Mouse (Mus musculus) stomach, embryonic 14.5 days (tissue): ENCODE results near the gene Atp6v0a1. TPM values are rescaled to one million over a fixed set of nuclear protein-coding genes. Genes with fewer than 3 reads are reported as not detected.

Experiments used
- ATAC-seq: fragments of 200-750 bp; cut with Nextera tagmentation; 2 replicates; pipeline ENCODE4 v1.8.0; 2017; ENCODE audit warnings: low read depth, moderate TSS enrichment; ENCODE audit not compliant: insufficient number of reproducible peaks, insufficient read depth, low FRiP score
- H3K27ac ChIP-seq: fragments of 300-500 bp; sonication (generic); 2 replicates; pipeline ENCODE4 v1.5.1; 2014; ENCODE audit warnings: mild to moderate bottlenecking, low read length, moderate library complexity, mixed read lengths
- H3K27me3 ChIP-seq: fragments of 300-500 bp; sonication (generic); 2 replicates; pipeline ENCODE4 v1.6.1; 2014; ENCODE audit warnings: low read length, control low read depth, mixed read lengths; ENCODE audit not compliant: control insufficient read depth, insufficient read depth
- H3K36me3 ChIP-seq: fragments of 300-500 bp; sonication (generic); 2 replicates; pipeline ENCODE4 v1.6.1; 2014; ENCODE audit warnings: mild to moderate bottlenecking, control low read depth, low read length, moderate library complexity, mixed read lengths; ENCODE audit not compliant: control insufficient read depth, insufficient read depth
- H3K4me1 ChIP-seq: fragments of 300-500 bp; sonication (generic); 2 replicates; pipeline ENCODE4 v1.6.1; 2014; ENCODE audit warnings: low read length, control low read depth, mixed read lengths; ENCODE audit not compliant: control insufficient read depth, insufficient read depth
- H3K4me2 ChIP-seq: fragments of 300-500 bp; sonication (generic); replicated peaks from 2 replicates; pipeline ENCODE4 v1.6.1; 2014; ENCODE audit warnings: low read depth, low read length, control low read depth
- H3K4me3 ChIP-seq: fragments of 300-500 bp; sonication (generic); 2 replicates; pipeline ENCODE4 v1.5.1; 2014; ENCODE audit warnings: low read depth, low read length, control low read depth
- H3K9ac ChIP-seq: fragments of 300-500 bp; sonication (generic); replicated peaks from 2 replicates; pipeline ENCODE4 v1.6.1; 2014; ENCODE audit warnings: low read depth, mild to moderate bottlenecking, control low read depth, low read length, moderate library complexity, mixed read lengths
- H3K9me3 ChIP-seq: fragments of 300-500 bp; sonication (generic); 2 replicates; pipeline ENCODE4 v1.6.1; 2016; ENCODE audit warnings: low read depth, low read length, control low read depth; ENCODE audit not compliant: control insufficient read depth
- WGBS: fragments of 180-500 bp; shearing (Covaris S2); extraction: QIAGEN DNeasy Blood & Tissue Kit; methylation state at CpG from one replicate; pipeline ENCODE4 v1.1.7; 2014; 5-methylcytosine and 5-hydroxymethylcytosine counted together
- polyA plus RNA-seq: library from polyadenylated mRNA; unstranded; fragments of >200 nt; fragmentation: Nextera tagmentation; extraction: Ambion mirVana; gene quantifications from 2 replicates; pipeline ENCODE4 v1.2.1, GENCODE M21; 2014

Gene Atp6v0a1
- polyA plus RNA-seq, 1 experiment from 2014 or later: 42.0 TPM

- Histone ChIP-seq H3K27ac (no peak overlapping the region), H3K27me3 (no peaks in the 10 kb centered on the region), H3K4me2 (peak overlapping the region; percentile 70), H3K4me1 (peaks cover 5% of the 10 kb centered on the region; the same call in 1 of the 2 replicates), H3K9ac (peak overlapping the region; percentile 54), H3K36me3 (no peaks in the 10 kb centered on the region), H3K9me3 (no peaks in the 10 kb centered on the region), H3K4me3 (peak overlapping the region; percentile 55)
- ATAC-seq: peak; percentile 34
- WGBS: under 1% methylated on average over 36 of the region's 36 CpGs
Observed at GRCm38 (mm10) chr11:101070189-101070527, 60.9 kb downstream of the Atp6v0a1 start.

DNA sequence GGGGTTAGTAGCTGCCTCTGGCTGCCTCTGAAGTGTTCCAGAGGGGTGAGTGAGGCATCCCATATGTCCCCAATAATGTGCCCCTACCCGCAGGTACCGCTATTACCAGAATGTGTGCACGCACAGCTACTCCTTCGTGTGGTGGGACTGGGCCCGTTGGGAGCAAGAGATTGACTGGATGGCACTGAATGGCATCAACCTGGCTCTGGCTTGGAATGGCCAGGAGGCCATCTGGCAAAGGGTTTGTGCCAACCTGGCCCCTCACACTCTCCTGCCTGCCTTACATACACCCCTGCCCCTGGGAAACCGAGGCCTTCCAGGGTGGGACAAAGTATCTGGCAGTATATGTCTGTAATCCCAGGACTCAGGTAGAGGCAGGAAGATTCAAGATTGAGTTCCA lies 61.7 kb downstream of the Atp6v0a1 start:
- no peak overlapping the region for H3K9ac ChIP-seq
- no peak overlapping the region for H3K4me2 ChIP-seq
- H3K4me3 ChIP-seq: no peak overlapping the region
- no peaks in the 10 kb centered on the region for H3K27me3 ChIP-seq
- no peaks in the 10 kb centered on the region for H3K9me3 ChIP-seq
- H3K36me3 ChIP-seq: no peaks in the 10 kb centered on the region
- H3K27ac ChIP-seq: no peak overlapping the region
- WGBS: 73% methylated on average over 6 of the region's 6 CpGs
- ATAC-seq: no peak
- H3K4me1 ChIP-seq: peaks cover 5% of the 10 kb centered on the region; the same call in 1 of the 2 replicates

DNA sequence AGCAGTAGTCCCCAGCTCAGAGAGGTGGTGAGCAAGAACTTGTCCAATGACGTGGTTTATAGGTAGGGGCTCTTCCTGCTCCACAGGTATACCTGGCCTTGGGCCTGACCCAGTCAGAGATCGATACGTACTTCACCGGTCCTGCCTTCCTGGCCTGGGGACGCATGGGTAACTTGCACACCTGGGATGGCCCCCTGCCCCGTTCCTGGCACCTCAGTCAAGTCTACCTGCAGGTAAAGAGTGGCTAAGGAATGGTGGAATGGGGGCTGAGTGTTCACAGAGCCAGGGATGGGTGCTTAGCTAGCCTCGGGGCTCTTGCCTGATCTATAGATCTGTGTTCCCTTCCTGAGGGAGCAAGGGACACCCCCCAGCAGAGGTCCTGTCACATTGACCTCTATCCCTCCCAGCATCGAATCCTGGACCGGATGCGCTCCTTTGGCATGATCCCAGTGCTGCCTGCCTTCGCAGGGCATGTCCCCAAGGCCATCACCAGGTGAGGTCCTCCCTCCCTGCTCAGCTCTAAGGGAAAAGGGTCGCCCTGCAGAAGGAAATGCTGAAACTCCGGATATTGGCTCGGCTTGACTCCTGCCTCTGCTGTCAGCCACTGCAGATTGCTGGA lies 62.7 kb downstream of the Atp6v0a1 start:
- Histone ChIP-seq H3K4me1 (peaks cover 2% of the 10 kb centered on the region; the same call in 1 of the 2 replicates), H3K9ac (no peak overlapping the region), H3K36me3 (no peaks in the 10 kb centered on the region), H3K9me3 (no peaks in the 10 kb centered on the region), H3K27ac (no peak overlapping the region), H3K4me3 (no peak overlapping the region), H3K27me3 (no peaks in the 10 kb centered on the region), H3K4me2 (no peak overlapping the region)
- WGBS: 72% methylated on average over 14 of the region's 14 CpGs
- no peak for ATAC-seq

- no peak within 1 kb of the TSS for H3K9ac ChIP-seq
- H3K36me3 ChIP-seq: no peaks in the 10 kb centered on the region
- no peak within 1 kb of the TSS for H3K27ac ChIP-seq
- no peak for ATAC-seq
- H3K27me3 ChIP-seq: peaks cover 27% of the 10 kb centered on the region
- peaks cover 13% of the 10 kb centered on the region; the same call in 1 of the 2 replicates for H3K4me1 ChIP-seq
- no peak within 1 kb of the TSS for H3K4me3 ChIP-seq
- H3K9me3 ChIP-seq: no peaks in the 10 kb centered on the region
- H3K4me2 ChIP-seq: no peak within 1 kb of the TSS
- WGBS: 71% methylated on average over 9 of the region's 9 CpGs
Observed at GRCm38 (mm10) chr11:101078121-101078520, 68.9 kb downstream of the Atp6v0a1 start, which contains the start of gene Hsd17b1. TSS of gene Hsd17b1 (plus strand) at chr11:101078411.

GRCm38 (mm10) chr11:101079746-101080145 lies 70.5 kb downstream of the Atp6v0a1 start:
- Histone ChIP-seq H3K4me2 (no peak overlapping the region), H3K9ac (no peak overlapping the region), H3K9me3 (no peaks in the 10 kb centered on the region), H3K27ac (no peak overlapping the region), H3K36me3 (no peaks in the 10 kb centered on the region), H3K4me1 (peaks cover 18% of the 10 kb centered on the region), H3K27me3 (peaks cover 27% of the 10 kb centered on the region), H3K4me3 (no peak overlapping the region)
- 5% methylated on average over 27 of the region's 27 CpGs for WGBS
- ATAC-seq: no peak

DNA sequence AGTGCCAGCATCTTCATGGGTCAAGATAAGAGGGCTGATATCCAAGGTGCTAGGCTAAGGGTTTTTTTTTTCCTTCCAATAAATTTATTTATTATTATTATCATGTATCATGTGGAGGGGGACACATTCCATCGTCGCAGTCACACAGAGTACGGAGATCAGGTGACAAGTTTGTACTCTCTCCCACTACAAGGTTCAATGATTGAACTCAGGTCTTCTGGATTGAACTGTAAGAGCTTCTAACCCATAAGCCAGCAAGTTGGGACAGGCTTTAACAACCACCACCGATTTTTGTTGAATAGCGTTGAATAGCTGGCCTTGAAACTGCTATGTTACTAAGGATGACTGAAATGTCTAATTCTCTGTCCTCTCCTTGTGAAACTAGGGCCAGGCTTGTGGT lies 71.2 kb downstream of the Atp6v0a1 start:
- no peaks in the 10 kb centered on the region for H3K9me3 ChIP-seq
- no peak overlapping the region for H3K9ac ChIP-seq
- 73% methylated on average over 5 of the region's 5 CpGs for WGBS
- peaks cover 18% of the 10 kb centered on the region for H3K4me1 ChIP-seq
- H3K27ac ChIP-seq: no peak overlapping the region
- H3K4me2 ChIP-seq: no peak overlapping the region
- ATAC-seq: no peak
- H3K4me3 ChIP-seq: no peak overlapping the region
- no peaks in the 10 kb centered on the region for H3K36me3 ChIP-seq
- peaks cover 27% of the 10 kb centered on the region for H3K27me3 ChIP-seq

- Histone ChIP-seq H3K4me3 (peak overlapping the region; percentile 70), H3K27me3 (peaks cover 27% of the 10 kb centered on the region), H3K4me2 (peak overlapping the region; percentile 44), H3K9me3 (no peaks in the 10 kb centered on the region), H3K27ac (peak overlapping the region; percentile 34; the same call in 1 of the 2 replicates), H3K4me1 (peaks cover 26% of the 10 kb centered on the region), H3K36me3 (no peaks in the 10 kb centered on the region), H3K9ac (no peak overlapping the region; the same call in 1 of the 2 replicates)
- ATAC-seq: no peak
- WGBS: 5% methylated on average over 10 of the region's 10 CpGs
Observed at GRCm38 (mm10) chr11:101081659-101082058, 72.4 kb downstream of the Atp6v0a1 start.

GRCm38 (mm10) chr11:101082208-101083082 lies 73.2 kb downstream of the Atp6v0a1 start, which contains the start of gene Coasy:
TSS of gene Coasy (plus strand) at chr11:101082565.
- Histone ChIP-seq H3K4me2 (peak within 1 kb of the TSS; percentile 98), H3K27ac (peak within 1 kb of the TSS; percentile 84), H3K9ac (peak within 1 kb of the TSS; percentile 73), H3K9me3 (no peaks in the 10 kb centered on the region), H3K4me1 (peaks cover 27% of the 10 kb centered on the region), H3K4me3 (peak within 1 kb of the TSS; percentile 70), H3K36me3 (no peaks in the 10 kb centered on the region), H3K27me3 (peaks cover 27% of the 10 kb centered on the region)
- peak; percentile 89 for ATAC-seq
- WGBS: under 1% methylated on average over 51 of the region's 51 CpGs
